Mouse (Mus musculus) heart, postnatal 0 days (tissue): ENCODE results near the gene Fam189a1. TPM values are rescaled to one million over a fixed set of nuclear protein-coding genes. Genes with fewer than 3 reads are reported as not detected.

Experiments used
- ATAC-seq: fragments of 200-750 bp; cut with Nextera tagmentation; 2 replicates; pipeline ENCODE4 v1.8.0; 2017; ENCODE audit warnings: low read depth, moderate number of reproducible peaks, moderate library complexity; ENCODE audit not compliant: insufficient read depth
- DNase-seq: peaks from one replicate; pipeline ENCODE4 v3.0.0-alpha.2; 2016; ENCODE audit warnings: low spot score
- H3K27ac ChIP-seq: fragments of 300-500 bp; sonication (generic); 2 replicates; pipeline ENCODE4 v1.5.1; 2014; ENCODE audit warnings: low read depth, mild to moderate bottlenecking
- H3K27me3 ChIP-seq: fragments of 300-500 bp; sonication (generic); 2 replicates; pipeline ENCODE4 v1.6.1; 2014; ENCODE audit warnings: low read length, mixed read lengths; ENCODE audit not compliant: control insufficient read depth, insufficient read depth
- H3K36me3 ChIP-seq: fragments of 300-500 bp; sonication (generic); replicated peaks from 2 replicates; pipeline ENCODE4 v1.6.1; 2014; ENCODE audit warnings: low read length, mixed read lengths; ENCODE audit not compliant: control insufficient read depth, insufficient read depth
- H3K4me1 ChIP-seq: fragments of 300-500 bp; sonication (generic); 2 replicates; pipeline ENCODE4 v1.6.1; 2014; ENCODE audit warnings: antibody characterized with exemption; ENCODE audit not compliant: control insufficient read depth, insufficient read depth
- H3K4me2 ChIP-seq: fragments of 300-500 bp; sonication (generic); 2 replicates; pipeline ENCODE4 v1.6.1; 2014; ENCODE audit warnings: low read depth, mild to moderate bottlenecking, low read length, moderate library complexity
- H3K4me3 ChIP-seq: fragments of 300-500 bp; sonication (generic); 2 replicates; pipeline ENCODE4 v1.5.1; 2014; ENCODE audit warnings: low read depth, low read length
- H3K9ac ChIP-seq: fragments of 300-500 bp; sonication (generic); replicated peaks from 2 replicates; pipeline ENCODE4 v1.6.1; 2014; ENCODE audit warnings: low read depth, low read length, mixed read lengths
- H3K9me3 ChIP-seq: fragments of 300-500 bp; sonication (generic); replicated peaks from 2 replicates; pipeline ENCODE4 v1.6.1; 2016; ENCODE audit warnings: low read length; ENCODE audit not compliant: control insufficient read depth
- CTCF ChIP-seq: IDR thresholded peaks from 2 replicates; pipeline ENCODE4 v1.5.1; 2016; ENCODE audit warnings: antibody characterized with exemption, control low read depth, low read depth
- EP300 ChIP-seq: IDR thresholded peaks from 2 replicates; pipeline ENCODE4 v1.6.1; 2016; ENCODE audit warnings: antibody characterized with exemption, low read depth
- WGBS: fragments of 180-500 bp; shearing (Covaris S2); extraction: QIAGEN DNeasy Blood & Tissue Kit; methylation state at CpG from one replicate; pipeline ENCODE4 v1.1.7; 2014; 5-methylcytosine and 5-hydroxymethylcytosine counted together
- polyA plus RNA-seq: library from polyadenylated mRNA; unstranded; fragments of >200 nt; fragmentation: Nextera tagmentation; extraction: Ambion mirVana; gene quantifications from 2 replicates; pipeline ENCODE4 v1.2.1, GENCODE M21; 2015
- total RNA-seq: library from RNA; depleted of rRNA; stranded (reverse); fragments of >200 nt; gene quantifications from 2 replicates; pipeline ENCODE4 v1.2.3, GENCODE M21; 2014; ENCODE audit warnings: low replicate concordance

Gene Fam189a1
- total and polyA plus RNA-seq, 2 experiments from 2014 or later = 0.11 to 0.42 TPM

GRCm38 (mm10) chr7:64872743-64873241 is 283.6 kb downstream of the Fam189a1 start, which contains the start of gene Nsmce3:
TSS of gene Nsmce3 (minus strand) at chr7:64872997.
- Histone ChIP-seq H3K36me3 (no peaks in the 10 kb centered on the region), H3K9ac (peak within 1 kb of the TSS; percentile 87)

GRCm38 (mm10) chr7:64871987-64872742 is 284.2 kb downstream of the Fam189a1 start:
- H3K4me1 ChIP-seq = peaks cover 11% of the 10 kb centered on the region
- H3K27ac ChIP-seq = peak overlapping the region; percentile 93
- no peaks in the 10 kb centered on the region for H3K9me3 ChIP-seq
- ATAC-seq = peak; percentile 24; the same call in 1 of the 2 replicates
- H3K4me2 ChIP-seq = peak overlapping the region; percentile 79
- WGBS = 2% methylated on average over 33 of the region's 33 CpGs
- DNase-seq = no peak
- H3K4me3 ChIP-seq = peak overlapping the region; percentile 85
- TF ChIP-seq EP300 (no peak), CTCF (no peak)
- peak overlapping the region; percentile 87 for H3K9ac ChIP-seq
- H3K27me3 ChIP-seq = no peaks in the 10 kb centered on the region
- H3K36me3 ChIP-seq = no peaks in the 10 kb centered on the region

More at GRCm38 (mm10) chr7:64872743-64873241, 283.6 kb downstream of the Fam189a1 start, which contains the start of gene Nsmce3:
- no peaks in the 10 kb centered on the region for H3K9me3 ChIP-seq
- no peaks in the 10 kb centered on the region for H3K27me3 ChIP-seq
- DNase-seq (peak; percentile 93), ATAC-seq (peak; percentile 98)
- peak within 1 kb of the TSS; percentile 93 for H3K27ac ChIP-seq
- peaks cover 11% of the 10 kb centered on the region for H3K4me1 ChIP-seq
- TF ChIP-seq EP300 = no peak
- TF ChIP-seq CTCF = 0 out of 2 replicates have a peak, but pooled peaks have one; percentile 12
- peak within 1 kb of the TSS; percentile 85 for H3K4me3 ChIP-seq
- H3K4me2 ChIP-seq = peak within 1 kb of the TSS; percentile 79
- 0% methylated on average over 57 of the region's 57 CpGs for WGBS

GRCm38 (mm10) chr7:64869549-64870065 is 286.8 kb downstream of the Fam189a1 start:
- H3K4me1 ChIP-seq = peaks cover 11% of the 10 kb centered on the region
- no peaks in the 10 kb centered on the region for H3K36me3 ChIP-seq
- ATAC-seq (no peak), DNase-seq (no peak)
- no peaks in the 10 kb centered on the region for H3K27me3 ChIP-seq
- no peak overlapping the region for H3K4me3 ChIP-seq
- H3K4me2 ChIP-seq = no peak overlapping the region
- H3K9ac ChIP-seq = no peak overlapping the region
- H3K9me3 ChIP-seq = no peaks in the 10 kb centered on the region
- H3K27ac ChIP-seq = no peak overlapping the region
- WGBS = 79% methylated on average over 6 of the region's 6 CpGs
- TF ChIP-seq EP300 (no peak), CTCF (no peak)

- 79% methylated on average over 3 of the region's 3 CpGs for WGBS
- no peaks in the 10 kb centered on the region for H3K4me1 ChIP-seq
- H3K27me3 ChIP-seq = no peaks in the 10 kb centered on the region
- no peak overlapping the region for H3K27ac ChIP-seq
- H3K4me2 ChIP-seq = no peak overlapping the region
- DNase-seq = no peak
- no peak overlapping the region for H3K9ac ChIP-seq
- no peak overlapping the region for H3K4me3 ChIP-seq
- no peaks in the 10 kb centered on the region for H3K9me3 ChIP-seq
- no peak for TF ChIP-seq CTCF
- TF ChIP-seq EP300 = no peak
- ATAC-seq = no peak
- no peaks in the 10 kb centered on the region for H3K36me3 ChIP-seq
Observed at GRCm38 (mm10) chr7:64863538-64863937, 292.8 kb downstream of the Fam189a1 start.

DNA sequence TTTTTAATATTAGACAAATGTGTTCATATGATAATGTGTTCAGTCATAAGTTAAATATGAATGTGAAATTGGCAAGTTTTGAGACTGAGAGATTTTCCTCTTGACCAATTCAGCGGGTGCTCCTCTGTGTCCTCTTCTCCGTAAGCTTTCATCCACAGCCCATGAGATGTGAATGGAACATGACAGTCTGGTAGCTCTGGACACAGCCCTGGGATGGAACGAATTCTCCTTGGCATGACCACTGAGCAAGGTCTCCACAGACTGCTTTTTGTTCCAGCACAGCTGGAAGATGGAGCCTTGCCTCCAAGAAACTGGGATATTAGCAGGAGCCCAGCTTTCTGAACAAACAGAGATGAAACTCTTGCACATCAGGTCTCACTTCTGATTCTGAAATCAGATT is 293.4 kb downstream of the Fam189a1 start:
- no peak for DNase-seq
- H3K27ac ChIP-seq = no peak overlapping the region
- TF ChIP-seq EP300 (no peak), CTCF (no peak)
- H3K4me2 ChIP-seq = no peak overlapping the region
- no peaks in the 10 kb centered on the region for H3K27me3 ChIP-seq
- H3K4me1 ChIP-seq = no peaks in the 10 kb centered on the region
- no peak overlapping the region for H3K9ac ChIP-seq
- H3K4me3 ChIP-seq = no peak overlapping the region
- no peaks in the 10 kb centered on the region for H3K9me3 ChIP-seq
- no peaks in the 10 kb centered on the region for H3K36me3 ChIP-seq
- ATAC-seq = no peak
- WGBS = 84% methylated on average over 3 of the region's 3 CpGs
